Mouse (Mus musculus): ENCODE results near the gene Vrk1. TPM values are rescaled to one million over a fixed set of nuclear protein-coding genes. Genes with fewer than 3 reads are reported as not detected.

Vrk1 gene
- polyA plus RNA-seq, 1 experiment from 2014 or later: 76.3 TPM

GRCm38 (mm10) chr12:106102726-106103643 is 93.0 kb downstream of the Vrk1 start:
- WGBS: 49% methylated on average over 16 of the region's 16 CpGs
- no peak overlapping the region for H3K4me2 ChIP-seq

GRCm38 (mm10) chr12:106107272-106107671 is 97.2 kb downstream of the Vrk1 start:
- WGBS: 77% methylated on average over 14 of the region's 14 CpGs
- no peak overlapping the region for H3K9ac ChIP-seq
- H3K4me2 ChIP-seq: no peak overlapping the region
- H3K27me3 ChIP-seq: no peaks in the 10 kb centered on the region
- no peaks in the 10 kb centered on the region for H3K9me3 ChIP-seq
- H3K36me3 ChIP-seq: no peaks in the 10 kb centered on the region
- H3K4me1 ChIP-seq: no peaks in the 10 kb centered on the region
- no peak overlapping the region for H3K4me3 ChIP-seq
- no peak overlapping the region for H3K27ac ChIP-seq
- ATAC-seq (ENCODE audit: borderline replicate concordance, extremely low read depth, low FRiP score, low TSS enrichment): no peak

More at GRCm38 (mm10) chr12:106102726-106103643, 93.0 kb downstream of the Vrk1 start:
- Histone ChIP-seq H3K9ac (no peak overlapping the region), H3K9me3 (no peaks in the 10 kb centered on the region), H3K27me3 (no peaks in the 10 kb centered on the region), H3K27ac (no peak overlapping the region), H3K4me3 (no peak overlapping the region), H3K36me3 (no peaks in the 10 kb centered on the region), H3K4me1 (no peaks in the 10 kb centered on the region)
- ATAC-seq (ENCODE audit: borderline replicate concordance, extremely low read depth, low FRiP score, low TSS enrichment): no peak

DNA sequence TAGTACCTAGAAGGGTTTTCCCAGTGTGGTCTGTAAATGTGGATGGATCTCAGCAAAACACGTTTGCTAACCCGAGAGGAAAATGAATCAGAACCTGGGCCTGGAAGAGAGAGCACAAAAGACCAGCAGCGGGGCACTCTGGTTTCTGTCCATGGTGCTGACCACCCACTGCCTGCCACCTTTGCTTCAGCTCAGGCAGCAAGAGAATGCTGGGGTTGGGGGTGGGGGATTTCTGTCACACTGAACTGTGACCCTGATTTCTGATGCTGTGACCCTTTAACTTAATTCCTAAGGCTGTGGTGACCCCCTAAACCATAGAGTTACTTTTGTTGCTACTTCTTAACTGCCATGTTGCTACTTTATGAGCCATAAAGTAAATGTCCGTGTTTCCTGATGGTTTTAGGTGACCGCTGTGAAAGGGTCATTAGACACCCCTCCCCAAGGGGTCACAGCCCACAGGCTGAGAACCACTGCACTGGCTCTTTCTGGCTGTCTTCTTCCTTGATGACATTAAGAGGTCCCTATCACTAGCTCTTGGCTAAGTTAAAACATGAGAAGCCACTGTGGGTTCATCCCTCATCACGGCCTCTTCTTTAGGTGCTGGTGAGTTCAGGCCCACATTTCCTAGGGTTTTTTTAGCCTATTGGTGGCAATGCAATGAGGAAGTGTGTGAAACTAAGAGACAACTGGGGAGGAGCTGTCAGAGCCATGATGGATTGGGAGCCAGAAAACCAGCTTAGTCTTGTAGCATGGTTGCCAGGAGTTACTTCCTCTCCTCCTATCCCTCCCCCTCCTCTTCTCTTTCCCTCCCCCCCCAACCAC is 105.3 kb downstream of the Vrk1 start:
- no peak for ATAC-seq (ENCODE audit: borderline replicate concordance, extremely low read depth, low FRiP score, low TSS enrichment)

DNA sequence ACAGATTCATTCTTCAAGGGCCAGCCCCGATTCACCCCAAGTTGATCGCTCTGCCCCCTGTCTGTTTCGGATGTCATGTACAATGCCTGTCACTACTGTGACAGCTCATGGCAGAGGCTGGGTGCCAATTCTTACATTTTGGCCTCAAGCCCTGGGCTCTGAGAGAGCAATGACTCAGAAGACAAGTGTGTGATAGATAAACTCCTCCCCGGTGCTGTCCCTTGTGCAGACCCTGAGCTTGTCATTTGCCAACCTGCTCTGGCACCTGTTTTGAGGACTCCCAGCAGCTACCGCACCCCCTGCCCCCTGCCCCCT is 105.8 kb downstream of the Vrk1 start:
- H3K9me3 ChIP-seq: no peaks in the 10 kb centered on the region
- 42% methylated on average over 5 of the region's 5 CpGs for WGBS
- H3K36me3 ChIP-seq: no peaks in the 10 kb centered on the region
- no peak overlapping the region for H3K4me3 ChIP-seq
- H3K4me2 ChIP-seq: no peak overlapping the region
- no peaks in the 10 kb centered on the region for H3K27me3 ChIP-seq
- no peak overlapping the region for H3K9ac ChIP-seq
- ATAC-seq (ENCODE audit: borderline replicate concordance, extremely low read depth, low FRiP score, low TSS enrichment): no peak
- H3K4me1 ChIP-seq: no peaks in the 10 kb centered on the region
- no peak overlapping the region for H3K27ac ChIP-seq

More for the DNA sequence above, 105.3 kb downstream of the Vrk1 start:
- Histone ChIP-seq H3K9ac (no peak overlapping the region), H3K4me2 (no peak overlapping the region), H3K27ac (no peak overlapping the region), H3K36me3 (no peaks in the 10 kb centered on the region), H3K4me3 (no peak overlapping the region), H3K9me3 (no peaks in the 10 kb centered on the region), H3K4me1 (no peaks in the 10 kb centered on the region), H3K27me3 (no peaks in the 10 kb centered on the region)
- WGBS: 29% methylated on average over 6 of the region's 6 CpGs

DNA sequence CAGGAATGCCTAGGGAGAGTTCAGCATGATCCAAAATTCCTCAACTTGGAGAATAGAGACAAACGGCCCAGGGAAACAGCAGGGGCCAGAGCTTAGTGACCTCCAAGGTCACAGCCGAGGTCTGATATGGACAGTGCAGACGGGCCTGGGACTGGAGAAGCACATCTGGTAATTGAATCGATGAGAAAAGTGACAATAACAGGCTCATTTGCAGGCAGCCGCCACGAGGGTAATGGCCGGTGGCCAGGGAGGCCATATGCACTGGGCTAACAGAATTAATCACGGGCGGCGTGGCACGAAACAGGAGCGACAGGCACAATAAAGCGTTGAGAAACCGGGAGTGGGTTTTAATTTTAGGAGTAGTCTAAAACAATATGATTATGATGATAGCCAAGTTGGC is 113.2 kb downstream of the Vrk1 start:
- Histone ChIP-seq H3K36me3 (no peaks in the 10 kb centered on the region), H3K9me3 (no peaks in the 10 kb centered on the region), H3K27ac (no peak overlapping the region), H3K4me3 (no peak overlapping the region), H3K27me3 (no peaks in the 10 kb centered on the region), H3K4me1 (no peaks in the 10 kb centered on the region), H3K9ac (no peak overlapping the region), H3K4me2 (no peak overlapping the region)
- WGBS: 63% methylated on average over 14 of the region's 14 CpGs
- ATAC-seq (ENCODE audit: borderline replicate concordance, extremely low read depth, low FRiP score, low TSS enrichment): no peak

- 84% methylated on average over 3 of the region's 3 CpGs for WGBS
- Histone ChIP-seq H3K36me3 (no peaks in the 10 kb centered on the region), H3K4me1 (no peaks in the 10 kb centered on the region), H3K27me3 (no peaks in the 10 kb centered on the region), H3K4me3 (no peak overlapping the region), H3K9me3 (no peaks in the 10 kb centered on the region), H3K4me2 (no peak overlapping the region), H3K9ac (no peak overlapping the region), H3K27ac (no peak overlapping the region)
- ATAC-seq (ENCODE audit: borderline replicate concordance, extremely low read depth, low FRiP score, low TSS enrichment): no peak
Observed at GRCm38 (mm10) chr12:106124581-106124980, 114.6 kb downstream of the Vrk1 start.

Other genes starting within 250 kb of the Vrk1 start
- 209 and 218 TPM in 2 replicates for gene Papola, start 225.5 kb upstream of the Vrk1 start, polyA plus RNA-seq (2015; fragmentation: Nextera tagmentation; extraction: Ambion mirVana)